Mouse (Mus musculus) thymus, postnatal 25 days (tissue): ENCODE measurements around the gene Nme6.
"Not testable (repeated sequence)": the region's sequence is repeated elsewhere in the genome, so short reads cannot be mapped to it uniquely, and the experiment has no call there.

Source experiments
- DNase-seq: peaks from one replicate; pipeline ENCODE4 v3.0.0; 2022

Gene Nme6

DNA sequence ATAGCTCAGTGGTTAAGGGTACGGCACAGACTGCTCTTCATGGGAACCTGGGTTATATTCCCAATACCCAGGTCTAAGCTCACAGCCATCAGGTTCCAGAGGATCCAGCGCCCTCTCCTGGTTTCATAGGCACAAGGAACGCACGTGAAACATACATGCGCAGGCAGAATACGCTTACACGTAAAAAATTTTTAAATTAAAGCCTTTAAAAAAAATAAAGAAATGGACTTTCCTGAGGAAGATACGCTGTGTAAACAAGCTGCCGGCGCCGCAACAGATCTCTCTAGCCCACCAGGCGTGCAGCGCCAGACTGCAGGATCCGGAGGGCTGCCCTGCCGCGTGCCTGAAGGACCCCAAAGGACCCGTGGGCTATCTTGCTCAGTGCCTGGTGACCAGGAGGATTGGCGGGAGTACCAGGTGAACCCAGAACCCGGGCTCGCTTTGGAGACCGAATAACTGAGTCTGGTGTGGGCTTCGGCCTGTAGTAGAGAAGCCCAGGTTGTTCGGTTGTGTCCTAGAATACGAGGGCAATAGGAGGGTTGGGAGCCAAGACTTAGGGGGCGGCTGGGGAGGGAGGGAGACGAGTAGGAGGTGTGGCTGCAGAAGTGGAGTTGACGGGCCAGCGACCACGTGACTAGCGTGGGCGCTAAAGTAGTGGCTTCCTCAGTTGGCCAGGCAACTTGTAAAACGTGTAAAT, at the start of gene Nme6:
TSS of gene Nme6 (plus strand) at position 359 of the 697 bp plus-strand sequence.
- peak; percentile 81 for DNase-seq

- not testable (repeated sequence) for DNase-seq
Measured at GRCm38 (mm10) chr9:109790570-109790969, 42.0 kb upstream of the Nme6 start, which contains the start of gene Fbxw27. Fbxw27 (minus strand) TSS chr9:109790670.

- DNase-seq: no peak
Measured at GRCm38 (mm10) chr9:109795221-109795620, 37.3 kb upstream of the Nme6 start.

DNA sequence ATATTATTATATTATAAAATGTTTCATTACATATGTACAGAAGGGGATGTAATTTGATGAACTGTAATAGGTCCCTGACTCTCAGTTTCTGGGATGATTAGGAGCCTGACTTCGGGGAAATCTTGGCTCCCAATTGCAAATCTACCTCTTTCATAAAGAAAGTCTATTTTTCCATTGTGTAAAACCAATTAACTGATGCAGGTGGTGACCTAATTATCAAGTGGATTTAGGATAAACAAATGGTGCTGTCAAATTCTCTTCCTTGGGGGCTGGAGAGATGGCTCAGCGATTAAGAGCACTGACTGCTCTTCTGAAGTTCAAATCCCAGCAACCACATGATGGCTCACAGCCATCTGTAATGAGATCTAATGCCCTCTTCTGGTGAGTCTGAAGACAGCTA, 36.7 kb upstream of the Nme6 start:
- no peak for DNase-seq

- peak; percentile 15 for DNase-seq
Measured at GRCm38 (mm10) chr9:109798051-109798450, 34.5 kb upstream of the Nme6 start.

GRCm38 (mm10) chr9:109805596-109805995, 27.0 kb upstream of the Nme6 start:
- not testable (repeated sequence) for DNase-seq

- DNase-seq: no peak
Measured at GRCm38 (mm10) chr9:109806260-109806659, 26.3 kb upstream of the Nme6 start.

GRCm38 (mm10) chr9:109806695-109807293, 25.8 kb upstream of the Nme6 start:
- no peak for DNase-seq

DNA sequence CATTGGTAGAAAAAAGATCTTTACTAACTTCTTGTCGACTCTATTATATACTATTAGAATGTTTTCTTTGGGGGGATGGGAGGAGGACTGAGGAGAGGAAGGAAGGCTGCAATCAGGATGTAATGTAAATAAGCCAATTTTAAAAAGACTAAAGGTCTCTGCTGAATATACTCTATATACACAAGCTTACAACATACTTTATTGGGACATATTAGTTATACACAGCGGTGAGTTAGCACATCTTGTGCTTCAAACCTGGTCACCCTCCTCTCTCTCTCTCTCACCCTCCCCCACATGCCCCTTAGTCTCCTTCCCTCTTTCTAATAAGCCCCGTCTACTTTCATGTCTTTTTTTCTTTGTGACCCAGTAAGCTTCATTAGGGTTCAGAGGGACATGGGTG, 24.7 kb upstream of the Nme6 start:
- no peak for DNase-seq

GRCm38 (mm10) chr9:109811980-109812379, 20.6 kb upstream of the Nme6 start, which contains the start of gene Spink8:
Spink8 (plus strand) TSS chr9:109812280.
- DNase-seq: no peak

DNA sequence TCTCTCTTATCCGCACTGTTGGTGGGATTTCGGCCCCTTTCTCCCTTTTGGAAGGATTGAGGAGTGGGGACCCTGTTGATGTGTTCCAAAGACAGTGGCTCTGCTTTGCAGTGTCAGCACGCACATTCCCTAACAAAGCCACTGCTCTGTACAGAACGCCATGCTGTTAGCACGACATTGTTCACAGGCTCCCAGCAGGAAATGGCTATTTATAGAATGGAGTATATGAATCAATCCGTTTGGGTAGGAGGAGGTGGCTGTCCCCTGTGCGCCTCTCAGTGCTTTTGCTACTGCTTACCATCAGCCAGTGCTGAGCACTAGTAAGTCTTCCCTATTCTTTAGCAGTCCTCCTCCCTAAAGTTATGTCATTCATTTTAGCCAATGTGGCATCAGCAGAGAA, 19.1 kb upstream of the Nme6 start:
- DNase-seq: no peak

GRCm38 (mm10) chr9:109816341-109816740, 16.2 kb upstream of the Nme6 start:
- DNase-seq: no peak

DNA sequence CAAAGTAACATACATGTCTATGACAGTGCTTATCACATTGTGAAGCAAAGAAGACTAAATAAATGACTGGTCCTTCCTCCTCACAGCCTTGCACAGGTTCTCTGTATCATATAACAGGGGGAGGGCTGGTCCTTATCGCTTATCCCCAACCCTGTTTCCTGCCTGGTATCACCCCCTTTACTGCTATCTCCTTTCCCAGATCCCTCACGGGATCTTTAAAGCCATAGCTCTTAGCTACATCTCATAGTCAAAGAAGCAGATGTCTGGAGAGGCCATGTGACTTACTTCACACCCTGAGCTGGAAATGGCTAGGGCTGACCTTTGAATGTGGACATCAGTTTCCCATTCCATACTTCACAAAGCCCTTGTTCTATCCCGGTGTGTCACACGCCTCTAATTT, 6.8 kb upstream of the Nme6 start:
- no peak for DNase-seq

GRCm38 (mm10) chr9:109826181-109826580, 6.4 kb upstream of the Nme6 start:
- no peak for DNase-seq

DNA sequence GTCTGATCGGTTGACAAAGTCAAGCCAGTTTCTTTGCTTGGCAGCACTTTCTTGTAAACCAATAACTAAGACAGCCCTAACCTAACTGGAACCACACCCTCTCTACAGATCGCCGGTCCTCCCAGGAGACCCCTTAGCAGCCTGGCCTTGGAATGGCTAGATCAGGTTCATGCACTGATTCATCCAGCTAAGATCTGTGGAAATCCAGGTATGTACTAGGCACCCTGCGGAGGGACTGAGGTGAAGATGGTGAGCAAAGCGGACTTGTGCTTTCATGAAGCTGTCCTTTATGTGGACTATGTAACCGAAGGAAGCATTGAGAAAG, 501 bp downstream of the Nme6 start:
- no peak for DNase-seq

DNA sequence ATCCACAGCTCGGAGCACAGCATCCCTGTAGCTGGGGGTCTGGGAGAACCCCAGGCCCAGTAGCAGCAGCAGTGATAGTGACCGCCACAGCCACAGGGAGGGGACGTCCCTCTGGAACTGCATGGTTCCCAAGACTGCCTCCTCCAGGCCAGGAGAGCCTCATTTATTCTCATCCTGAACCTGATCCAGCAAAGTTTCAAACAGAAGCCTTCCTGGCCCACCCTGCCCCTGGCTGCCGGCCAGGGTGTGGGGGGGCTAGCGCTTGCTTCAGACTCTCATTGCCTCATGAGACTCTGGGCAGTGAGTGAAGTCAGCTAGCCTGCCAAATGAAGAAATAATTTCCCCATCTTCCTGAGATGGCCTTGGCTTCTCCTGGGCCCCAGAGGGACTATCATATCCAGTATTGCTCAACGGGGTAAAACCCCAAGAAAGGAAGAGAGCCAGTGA, 16.8 kb downstream of the Nme6 start, which contains the start of gene Camp:
TSS of gene Camp (minus strand) at position 306 of the 447 bp plus-strand sequence.
- DNase-seq: no peak

DNA sequence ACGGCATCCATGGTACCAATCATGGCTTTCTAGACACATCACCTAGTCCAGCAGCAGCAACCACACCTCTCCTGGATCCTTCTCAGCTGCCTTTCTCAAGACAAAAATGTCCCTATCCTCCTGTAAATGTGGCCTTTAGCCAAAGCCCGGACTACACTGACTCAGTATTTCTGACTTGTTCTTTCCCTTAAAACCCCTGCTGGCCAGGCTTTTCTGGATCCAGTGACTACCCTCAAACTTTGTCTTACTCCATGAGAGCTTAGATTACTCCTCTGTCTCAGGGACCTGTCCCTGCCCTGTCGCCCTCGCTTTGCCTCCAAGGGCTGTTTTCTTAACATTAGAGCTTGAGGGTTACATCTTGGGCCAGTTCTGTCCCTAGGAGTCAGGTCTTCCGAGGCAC, 17.6 kb downstream of the Nme6 start:
- no peak for DNase-seq

DNA sequence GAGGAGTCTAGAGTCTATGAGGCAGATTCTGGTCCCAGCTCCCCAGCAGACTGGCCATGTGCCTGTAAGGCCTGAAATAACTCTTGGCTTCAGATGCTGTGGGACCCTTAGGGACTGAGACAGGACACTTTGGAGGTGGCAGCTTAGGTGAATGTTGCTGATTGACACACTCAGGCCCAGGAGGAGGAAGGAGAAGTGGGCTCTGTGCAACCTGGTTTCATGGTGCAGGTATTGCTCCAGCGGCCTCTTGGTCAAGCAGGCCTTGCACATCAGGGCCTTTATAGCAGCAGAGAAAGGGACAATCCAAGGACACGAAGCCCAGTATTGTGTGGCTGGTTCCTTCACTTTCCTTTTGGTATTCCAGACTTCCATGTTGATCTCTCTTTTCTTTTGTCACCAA, 21.8 kb downstream of the Nme6 start:
- no peak for DNase-seq

DNA sequence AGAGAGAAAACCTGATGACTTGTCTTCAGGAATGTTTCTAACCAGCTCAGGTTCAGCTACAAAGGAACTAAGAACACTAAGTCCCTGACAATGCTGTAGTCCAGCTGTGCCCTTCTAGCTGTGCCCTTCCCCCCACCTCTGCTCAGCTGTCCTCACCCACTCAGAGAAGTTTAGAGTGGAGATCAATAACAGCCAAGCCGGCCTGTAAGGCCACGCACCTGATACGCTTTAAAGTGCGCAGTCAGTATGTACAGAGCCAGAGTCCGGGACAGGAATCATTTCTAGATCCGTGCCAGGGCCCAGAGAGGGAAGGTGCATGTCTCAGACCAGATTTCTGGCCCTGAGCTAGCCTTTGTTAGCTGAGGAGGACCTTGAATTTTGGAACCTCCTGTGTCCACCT, 23.4 kb downstream of the Nme6 start:
- no peak for DNase-seq

DNA sequence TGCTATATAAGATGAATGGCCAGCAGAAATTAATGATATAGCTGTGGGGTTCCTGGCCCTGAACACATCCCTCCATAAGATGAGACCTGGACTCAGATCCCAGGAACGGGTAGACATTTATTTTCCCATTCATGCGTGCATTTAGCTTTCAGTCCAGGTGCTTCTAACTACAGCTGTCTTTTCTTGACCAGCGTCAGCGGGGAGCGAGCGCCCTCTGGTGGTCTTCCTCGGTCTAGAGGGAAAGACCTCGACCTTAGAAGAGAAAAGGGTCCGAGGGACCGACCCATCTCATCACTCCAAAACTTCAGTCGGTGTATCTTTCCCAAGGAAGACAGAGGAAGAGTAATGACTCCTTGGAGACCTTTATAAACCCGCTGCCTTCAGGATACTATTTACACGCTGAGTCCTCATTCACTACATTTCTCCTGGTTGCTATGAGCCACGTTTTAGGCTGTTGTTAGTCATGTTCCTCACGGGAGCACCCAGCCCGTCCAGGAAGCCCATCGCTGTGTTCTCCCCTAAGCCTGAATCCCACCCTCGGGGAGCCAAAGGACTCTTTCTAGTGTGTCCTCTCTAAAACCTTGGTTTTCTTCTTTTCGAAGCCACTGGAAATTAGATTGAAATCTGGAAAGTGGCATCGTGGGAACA, 30.0 kb downstream of the Nme6 start:
- DNase-seq: peak; percentile 83

- no peak for DNase-seq
Measured at GRCm38 (mm10) chr9:109863085-109863484, 30.5 kb downstream of the Nme6 start.

DNA sequence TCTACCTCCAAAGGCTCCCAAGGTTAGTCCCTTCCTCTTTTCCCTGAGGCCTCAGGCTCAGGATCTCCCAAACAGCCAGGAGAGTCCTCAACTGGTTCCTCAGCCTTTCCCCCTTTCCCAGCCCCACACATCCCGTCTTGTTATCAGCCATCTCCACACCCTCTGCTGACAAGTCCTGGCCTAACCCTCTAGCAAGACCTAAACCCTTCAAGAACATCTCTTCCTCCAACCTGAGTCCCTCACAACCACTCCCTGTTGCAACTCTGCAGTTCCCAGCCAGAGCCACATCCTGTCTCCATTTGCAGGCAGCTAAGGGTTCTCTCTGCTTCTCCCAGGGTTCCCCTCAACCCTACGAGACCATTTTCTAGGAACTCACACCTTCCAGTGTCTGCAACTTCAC, 33.7 kb downstream of the Nme6 start:
- no peak for DNase-seq

GRCm38 (mm10) chr9:109870983-109871572, 38.5 kb downstream of the Nme6 start:
- DNase-seq: no peak
